Mouse (Mus musculus) gastrocnemius, postnatal 25 days (tissue): ENCODE results near the gene Fbp1. TPM values are rescaled to one million over a fixed set of nuclear protein-coding genes. Genes with fewer than 3 reads are reported as not detected.
A peak's percentile ranks its signal among the peaks of the same experiment; 100 is the strongest.
"Not testable (repeated sequence)": the region's sequence is repeated elsewhere in the genome, so short reads cannot be mapped to it uniquely, and the experiment has no call there.

ENCODE experiments used
- DNase-seq: peaks from one replicate; pipeline ENCODE4 v3.0.0; 2022
- long read RNA-seq, 2 experiments: library from polyadenylated mRNA; stranded (forward); transcript quantifications; one replicate each; pipeline ENCODE4 v2.0.0; 2021
- total RNA-seq, 2 experiments: library from RNA; stranded (reverse); gene quantifications; 1 replicate in 1 of 2; 2 replicates in 1 of 2; pipeline ENCODE4 v1.2.3; 2021

Fbp1 gene
- total RNA-seq: not detected
- long read RNA-seq, experiment 1: 0 reads
- long read RNA-seq, experiment 2, partial matches to known transcripts: 0 of 1 reads
- long read RNA-seq, experiment 2, other reads (novel, unspliced or antisense): 1 of 1 reads

- no peak for DNase-seq
Measured at GRCm38 (mm10) chr13:62887712-62888441, at the start of gene Fbp1. TSS of gene Fbp1 (minus strand) at chr13:62888282.

DNA sequence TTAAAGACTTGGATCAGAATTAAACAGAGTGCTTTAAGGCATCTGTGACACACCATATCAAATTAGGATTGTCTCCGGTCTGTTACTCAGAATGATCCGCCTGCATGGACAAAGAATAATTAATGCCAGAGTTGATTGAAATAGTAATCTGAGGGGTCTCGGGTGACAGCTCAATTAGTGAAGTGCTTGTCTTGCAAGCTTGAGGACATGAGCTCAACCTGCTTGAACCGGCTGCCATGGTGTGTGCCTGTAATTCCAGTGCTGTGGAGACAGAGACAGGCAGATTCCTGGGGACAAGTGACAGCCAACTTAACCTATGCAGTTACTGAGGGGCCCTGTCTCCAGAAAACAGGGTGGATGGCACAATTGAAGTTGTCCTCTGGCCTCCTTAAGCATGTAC lies 44.4 kb upstream of the Fbp1 start:
- DNase-seq: no peak

- no peak for DNase-seq
Measured at GRCm38 (mm10) chr13:62929766-62930389, 41.8 kb upstream of the Fbp1 start.

DNA sequence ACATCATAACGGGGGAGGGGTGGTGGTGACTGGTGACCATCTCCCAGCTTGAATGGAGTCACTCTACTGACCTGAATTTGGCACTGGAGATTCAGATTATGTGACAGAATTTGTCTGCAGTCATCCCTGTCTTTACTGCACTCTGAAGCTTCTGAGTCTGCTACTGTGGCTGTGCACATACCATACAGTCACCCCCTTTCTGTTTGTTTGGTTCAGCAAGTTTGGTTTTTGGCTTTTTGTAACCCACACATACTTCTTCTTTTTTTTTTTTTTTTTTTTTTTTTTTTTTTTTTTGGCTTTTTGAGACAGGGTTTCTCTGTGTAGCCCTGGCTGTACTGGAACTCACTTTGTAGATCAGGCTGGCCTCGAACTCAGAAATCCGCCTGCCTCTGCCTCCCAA lies 41.1 kb upstream of the Fbp1 start:
- DNase-seq: not testable (repeated sequence)

- no peak for DNase-seq
Measured at GRCm38 (mm10) chr13:62927470-62927869, 39.4 kb upstream of the Fbp1 start.

DNA sequence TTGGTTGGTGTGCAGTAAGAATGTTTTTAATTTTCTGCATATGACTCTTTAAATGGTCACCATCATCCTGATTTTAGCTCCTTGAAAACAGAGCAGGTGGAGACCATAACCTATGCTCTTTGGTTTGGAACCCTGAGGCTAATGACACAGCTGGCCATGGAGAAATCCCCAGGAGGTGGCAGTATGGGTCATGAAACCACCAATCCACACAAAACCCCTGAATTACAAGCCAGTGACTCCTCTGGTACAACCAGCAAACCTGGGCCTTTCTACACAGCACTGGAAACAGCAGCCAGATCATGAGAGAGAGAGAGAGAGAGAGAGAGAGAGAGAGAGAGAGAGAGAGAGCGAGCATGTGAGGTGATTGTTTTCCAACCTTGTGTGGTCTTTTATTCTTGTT lies 38.4 kb upstream of the Fbp1 start:
- no peak for DNase-seq

DNA sequence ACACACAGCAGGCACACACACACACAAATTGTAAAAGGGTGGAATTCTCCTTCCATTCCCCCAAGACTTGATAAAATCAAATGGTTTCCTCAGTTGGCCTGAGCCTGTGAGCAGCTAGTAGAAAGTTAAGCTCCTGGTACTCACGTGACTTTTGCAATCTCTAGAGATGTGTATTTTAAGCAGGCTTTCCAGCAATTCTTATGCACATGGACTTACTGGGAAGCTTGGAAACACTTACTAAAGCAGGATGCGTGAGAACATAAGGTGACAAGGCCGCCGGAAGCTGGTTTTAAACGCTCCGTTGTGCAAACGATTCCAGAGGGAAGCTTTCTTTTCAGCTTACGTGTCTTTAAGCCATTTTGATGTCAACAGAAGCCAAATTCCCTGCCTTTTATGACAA lies 35.1 kb upstream of the Fbp1 start:
- DNase-seq: no peak

GRCm38 (mm10) chr13:62922645-62923044 lies 34.6 kb upstream of the Fbp1 start:
- no peak for DNase-seq

DNA sequence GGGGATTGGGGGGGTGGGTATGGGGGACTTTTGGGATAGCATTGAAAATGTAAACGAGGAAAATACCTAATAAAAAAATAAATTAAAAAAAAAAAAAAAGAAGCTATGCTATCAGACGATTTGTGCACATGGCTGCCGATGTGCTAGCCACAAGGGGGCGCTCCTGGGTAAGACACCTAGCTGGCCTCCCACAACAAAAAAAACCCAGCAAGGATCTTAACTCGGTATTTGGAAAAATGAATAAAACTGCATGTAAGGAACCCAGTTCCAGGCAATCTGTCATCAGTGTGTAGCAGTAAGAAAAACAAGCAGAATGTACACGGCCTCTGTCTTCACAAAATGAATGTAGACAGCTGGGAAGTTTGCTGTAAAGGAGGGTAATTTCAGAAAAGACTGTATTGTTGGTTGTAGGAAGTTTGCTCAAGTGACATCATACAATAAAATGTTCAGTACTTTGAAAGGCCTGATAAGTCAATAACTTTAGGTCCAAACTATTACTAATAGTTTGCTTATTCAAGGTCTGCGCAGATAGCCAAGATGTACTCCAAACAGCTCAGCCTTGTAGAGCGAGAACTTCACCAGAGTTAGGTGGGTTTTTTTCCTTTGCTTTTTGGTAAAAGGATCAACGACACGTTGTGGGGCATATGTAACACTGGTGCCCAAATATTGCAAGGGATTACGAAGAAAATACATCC lies 31.7 kb upstream of the Fbp1 start:
- peak; percentile 20 for DNase-seq

DNA sequence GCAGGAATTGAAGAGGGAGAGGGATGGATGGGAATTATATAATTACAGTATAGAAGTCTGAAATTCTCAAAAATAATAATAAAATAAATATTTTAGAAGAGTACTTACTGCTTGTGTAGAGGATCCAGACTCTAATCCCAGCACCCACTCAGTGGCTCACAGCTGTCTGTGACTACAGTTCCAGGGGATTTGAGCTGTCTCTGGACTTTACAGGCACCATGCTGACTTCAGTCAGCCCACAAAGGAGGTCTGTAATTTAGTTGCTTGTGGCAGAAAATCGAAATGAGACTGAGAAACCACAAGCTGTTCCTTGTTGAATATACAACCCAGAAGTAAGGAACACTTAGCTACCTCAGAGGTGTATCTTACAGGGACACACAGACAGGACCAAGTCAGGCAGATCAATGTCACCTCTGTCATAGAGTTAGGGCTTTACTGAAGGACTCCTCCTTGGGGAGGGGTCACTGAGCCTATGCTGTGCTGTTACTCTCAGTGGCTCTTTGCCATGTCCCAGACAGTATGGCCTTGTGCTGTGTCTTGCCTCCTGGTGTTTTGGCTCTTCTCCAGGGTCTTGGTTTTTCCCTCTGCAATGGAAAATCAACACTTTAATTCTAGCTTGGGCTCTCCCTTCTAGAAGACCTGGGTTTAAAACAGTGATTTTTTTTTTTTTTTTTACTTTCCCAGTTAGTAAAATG lies 29.5 kb upstream of the Fbp1 start:
- DNase-seq: no peak

DNA sequence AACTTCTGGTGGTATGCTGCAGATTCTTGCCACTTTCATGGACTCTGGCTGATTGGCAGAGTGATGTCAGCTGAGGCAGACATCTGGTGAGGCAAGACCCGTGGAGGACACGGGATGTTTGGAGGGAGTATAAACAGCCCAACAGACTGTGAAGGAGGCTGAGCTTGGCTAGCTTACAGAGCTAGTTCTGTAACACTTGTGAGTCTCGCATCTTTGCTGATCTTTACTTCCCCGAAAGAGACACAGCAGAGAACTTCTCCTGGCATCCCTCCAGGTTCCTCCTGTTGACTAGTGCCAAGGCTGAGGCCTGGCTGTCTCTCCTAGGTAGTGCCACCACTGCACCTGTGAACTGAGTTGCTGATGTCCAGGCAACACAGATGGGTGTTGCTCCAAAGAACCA lies 28.6 kb upstream of the Fbp1 start:
- no peak for DNase-seq

- DNase-seq: no peak
Measured at GRCm38 (mm10) chr13:62911575-62911974, 23.5 kb upstream of the Fbp1 start.

GRCm38 (mm10) chr13:62910206-62910605 lies 22.1 kb upstream of the Fbp1 start:
- no peak for DNase-seq

DNA sequence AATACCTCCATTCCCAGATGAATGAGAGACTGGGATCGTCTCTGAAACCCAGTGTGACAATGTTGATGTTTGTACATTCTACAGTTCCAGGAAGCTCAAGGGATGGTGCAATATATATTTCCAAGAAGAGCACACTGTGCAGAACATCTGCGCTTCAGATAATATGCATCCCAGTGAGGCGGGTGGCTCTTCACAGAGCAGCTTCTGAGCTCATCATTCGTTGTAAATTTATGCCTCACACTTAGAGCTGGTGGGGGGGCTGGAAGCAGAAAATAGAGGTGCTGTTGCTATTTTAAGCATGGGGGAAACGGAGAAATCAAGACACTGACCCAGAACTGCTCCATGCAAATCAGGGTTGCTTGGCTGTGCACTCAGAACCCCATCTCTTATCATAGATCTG lies 21.7 kb upstream of the Fbp1 start:
- no peak for DNase-seq

DNA sequence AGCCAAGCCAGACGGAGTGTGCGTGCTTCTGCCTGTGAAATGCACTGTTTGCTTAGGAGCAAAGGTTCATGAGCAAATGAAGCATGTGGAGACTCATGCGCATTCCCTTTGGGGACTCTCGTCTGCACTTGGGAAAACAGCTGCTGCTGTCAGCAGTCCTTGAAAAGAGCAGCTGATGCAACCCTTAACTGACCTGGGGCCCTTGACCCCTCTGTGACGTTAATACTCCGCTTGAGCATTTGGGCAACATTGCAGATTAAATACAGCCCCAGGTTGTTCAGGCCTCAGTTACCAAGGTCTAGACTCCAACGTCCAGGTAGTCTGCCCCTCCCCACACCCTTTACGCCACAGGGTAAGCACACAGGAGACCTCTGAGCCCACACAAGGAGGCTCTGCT lies 20.1 kb upstream of the Fbp1 start:
- peak; percentile 5 for DNase-seq

GRCm38 (mm10) chr13:62907527-62908162 lies 19.6 kb upstream of the Fbp1 start:
- no peak for DNase-seq

DNA sequence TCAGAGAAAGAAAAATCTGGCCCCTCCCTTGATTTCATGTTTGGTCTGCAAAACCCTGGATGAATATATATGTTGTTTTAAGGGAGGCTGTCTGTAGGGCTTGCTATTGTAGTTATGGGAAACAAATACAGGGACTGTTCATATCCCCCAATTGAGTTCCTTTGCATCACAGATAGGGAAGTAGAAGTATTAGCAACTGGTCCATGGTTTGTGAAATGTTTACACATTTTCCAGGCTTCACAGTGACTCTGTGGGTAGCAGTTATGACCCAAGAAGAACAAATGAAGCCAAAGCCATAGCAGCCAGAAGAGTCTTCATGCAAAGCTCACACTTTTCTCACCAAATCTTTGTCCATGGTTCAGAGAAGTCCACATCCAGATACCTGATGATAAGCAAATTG lies 13.1 kb upstream of the Fbp1 start:
- no peak for DNase-seq

- no peak for DNase-seq
Measured at GRCm38 (mm10) chr13:62897927-62898646, 10.0 kb upstream of the Fbp1 start.

GRCm38 (mm10) chr13:62893044-62893842 lies 5.2 kb upstream of the Fbp1 start:
- DNase-seq: no peak

GRCm38 (mm10) chr13:62889311-62889710 lies 1.2 kb upstream of the Fbp1 start:
- no peak for DNase-seq

- DNase-seq: no peak
Measured at GRCm38 (mm10) chr13:62884536-62884935, 3.5 kb downstream of the Fbp1 start.
